Mouse (Mus musculus): ENCODE results near the gene Dkk3. TPM values are rescaled to one million over a fixed set of nuclear protein-coding genes. Genes with fewer than 3 reads are reported as not detected.
"Not testable (repeated sequence)": the region's sequence is repeated elsewhere in the genome, so short reads cannot be mapped to it uniquely, and the experiment has no call there.

Dkk3 gene
- polyA plus RNA-seq, 1 experiment from 2014 or later, result 27.5 TPM

DNA sequence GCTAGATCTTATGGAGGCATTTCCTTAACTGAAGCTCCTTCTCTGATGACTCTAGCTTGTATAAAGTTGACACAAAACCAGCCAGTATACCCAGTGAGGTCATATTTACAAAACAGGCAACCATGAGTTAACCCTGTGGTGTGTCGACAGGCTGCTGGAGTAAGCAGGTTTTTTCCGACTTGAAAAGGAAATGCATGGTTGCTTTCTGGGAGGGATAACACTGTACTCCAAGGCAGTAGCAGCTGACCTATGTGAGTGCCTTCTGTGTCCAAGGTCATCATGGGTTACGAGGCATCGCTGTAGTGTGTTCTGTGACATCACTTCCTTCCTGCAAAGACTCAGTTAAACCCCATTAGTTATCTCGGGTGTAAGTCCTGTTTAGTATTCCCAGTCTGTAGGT lies 55.9 kb downstream of the Dkk3 start:
- Histone ChIP-seq H3K4me2 (replicated peaks; ENCODE audit: low read depth, low read length) (no peak overlapping the region), H3K27ac (ENCODE audit: low read length) (no peak overlapping the region), H3K9ac (replicated peaks; ENCODE audit: low read length) (no peak overlapping the region), H3K9me3 (ENCODE audit: low read length) (no peaks in the 10 kb centered on the region), H3K36me3 (ENCODE audit: insufficient read depth, low read length) (peaks cover 54% of the 10 kb centered on the region), H3K4me1 (ENCODE audit: insufficient read depth, low read length) (no peaks in the 10 kb centered on the region), H3K4me3 (ENCODE audit: low read length) (no peak overlapping the region), H3K27me3 (ENCODE audit: insufficient read depth, low read length) (no peaks in the 10 kb centered on the region)
- no peak for ATAC-seq (ENCODE audit: low FRiP score, low TSS enrichment)
- 49% methylated on average over 5 of the region's 5 CpGs for WGBS

- Histone ChIP-seq H3K27me3 (ENCODE audit: insufficient read depth, low read length) (no peaks in the 10 kb centered on the region), H3K27ac (ENCODE audit: low read length) (no peak overlapping the region), H3K4me2 (replicated peaks; ENCODE audit: low read depth, low read length) (no peak overlapping the region), H3K9ac (replicated peaks; ENCODE audit: low read length) (no peak overlapping the region), H3K4me3 (ENCODE audit: low read length) (no peak overlapping the region), H3K36me3 (ENCODE audit: insufficient read depth, low read length) (peaks cover 42% of the 10 kb centered on the region), H3K9me3 (ENCODE audit: low read length) (no peaks in the 10 kb centered on the region), H3K4me1 (ENCODE audit: insufficient read depth, low read length) (no peaks in the 10 kb centered on the region)
- ATAC-seq (ENCODE audit: low FRiP score, low TSS enrichment), result no peak
- WGBS, result 99% methylated on average over 2 of the region's 2 CpGs
Measured at GRCm38 (mm10) chr7:112100887-112101286, 58.0 kb downstream of the Dkk3 start.

DNA sequence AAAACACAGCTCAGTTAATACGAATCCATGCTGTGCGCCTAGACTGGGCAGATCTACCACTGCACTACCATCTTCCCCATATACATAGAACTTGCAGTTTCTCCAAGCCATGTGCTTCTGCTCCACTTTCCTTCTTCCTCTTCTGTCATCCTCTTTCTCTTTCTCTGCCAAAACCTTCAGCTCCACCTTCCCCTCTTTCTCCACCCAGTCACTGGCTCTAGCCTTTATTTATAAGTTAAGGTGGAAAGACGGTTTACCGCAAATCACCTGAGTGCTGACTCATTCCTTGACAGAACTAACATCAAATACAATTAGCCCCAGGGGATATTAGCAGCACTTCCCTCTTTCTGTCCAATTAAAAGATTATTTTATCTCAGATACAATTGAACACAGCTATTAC lies 63.9 kb downstream of the Dkk3 start:
- not testable (repeated sequence) for H3K4me2 ChIP-seq (replicated peaks; ENCODE audit: low read depth, low read length); H3K9me3 ChIP-seq (ENCODE audit: low read length); H3K4me3 ChIP-seq (ENCODE audit: low read length); H3K4me1 ChIP-seq (ENCODE audit: insufficient read depth, low read length); H3K27ac ChIP-seq (ENCODE audit: low read length); ATAC-seq (ENCODE audit: low FRiP score, low TSS enrichment); H3K9ac ChIP-seq (replicated peaks; ENCODE audit: low read length); H3K27me3 ChIP-seq (ENCODE audit: insufficient read depth, low read length)
- H3K36me3 ChIP-seq (ENCODE audit: insufficient read depth, low read length), result peaks cover 49% of the 10 kb centered on the region
- 93% methylated on average over 4 of the region's 4 CpGs for WGBS

- H3K4me2 ChIP-seq (replicated peaks; ENCODE audit: low read depth, low read length), result no peak overlapping the region
- H3K27me3 ChIP-seq (ENCODE audit: insufficient read depth, low read length), result no peaks in the 10 kb centered on the region
- H3K4me1 ChIP-seq (ENCODE audit: insufficient read depth, low read length), result no peaks in the 10 kb centered on the region
- ATAC-seq (ENCODE audit: low FRiP score, low TSS enrichment), result no peak
- no peak overlapping the region for H3K27ac ChIP-seq (ENCODE audit: low read length)
- H3K9ac ChIP-seq (replicated peaks; ENCODE audit: low read length), result no peak overlapping the region
- 74% methylated on average over 2 of the region's 2 CpGs for WGBS
- H3K36me3 ChIP-seq (ENCODE audit: insufficient read depth, low read length), result peaks cover 34% of the 10 kb centered on the region
- no peaks in the 10 kb centered on the region for H3K9me3 ChIP-seq (ENCODE audit: low read length)
- H3K4me3 ChIP-seq (ENCODE audit: low read length), result no peak overlapping the region
Measured at GRCm38 (mm10) chr7:112086186-112086585, 72.7 kb downstream of the Dkk3 start.

- no peak overlapping the region for H3K9ac ChIP-seq (replicated peaks; ENCODE audit: low read length)
- no peak overlapping the region for H3K4me3 ChIP-seq (ENCODE audit: low read length)
- no peaks in the 10 kb centered on the region for H3K4me1 ChIP-seq (ENCODE audit: insufficient read depth, low read length)
- H3K36me3 ChIP-seq (ENCODE audit: insufficient read depth, low read length), result peaks cover 26% of the 10 kb centered on the region
- peak; percentile 57; the same call in 1 of the 2 replicates for ATAC-seq (ENCODE audit: low FRiP score, low TSS enrichment)
- H3K27me3 ChIP-seq (ENCODE audit: insufficient read depth, low read length), result no peaks in the 10 kb centered on the region
- no peak overlapping the region for H3K4me2 ChIP-seq (replicated peaks; ENCODE audit: low read depth, low read length)
- H3K9me3 ChIP-seq (ENCODE audit: low read length), result no peaks in the 10 kb centered on the region
- no peak overlapping the region for H3K27ac ChIP-seq (ENCODE audit: low read length)
- 43% methylated on average over 4 of the region's 4 CpGs for WGBS
Measured at GRCm38 (mm10) chr7:112085062-112085461, 73.8 kb downstream of the Dkk3 start.

- no peaks in the 10 kb centered on the region for H3K27me3 ChIP-seq (ENCODE audit: insufficient read depth, low read length)
- WGBS, result 83% methylated on average over 2 of the region's 2 CpGs
Measured at GRCm38 (mm10) chr7:112084222-112084621, 74.6 kb downstream of the Dkk3 start.

GRCm38 (mm10) chr7:112082636-112083035 lies 76.2 kb downstream of the Dkk3 start:
- 81% methylated on average over 1 of the region's 1 CpGs for WGBS
- Histone ChIP-seq H3K27ac (ENCODE audit: low read length) (no peak overlapping the region), H3K4me1 (ENCODE audit: insufficient read depth, low read length) (no peaks in the 10 kb centered on the region), H3K36me3 (ENCODE audit: insufficient read depth, low read length) (peaks cover 26% of the 10 kb centered on the region), H3K9ac (replicated peaks; ENCODE audit: low read length) (no peak overlapping the region), H3K4me3 (ENCODE audit: low read length) (no peak overlapping the region), H3K27me3 (ENCODE audit: insufficient read depth, low read length) (no peaks in the 10 kb centered on the region), H3K9me3 (ENCODE audit: low read length) (no peaks in the 10 kb centered on the region), H3K4me2 (replicated peaks; ENCODE audit: low read depth, low read length) (no peak overlapping the region)
- no peak for ATAC-seq (ENCODE audit: low FRiP score, low TSS enrichment)

More at GRCm38 (mm10) chr7:112084222-112084621, 74.6 kb downstream of the Dkk3 start:
- H3K36me3 ChIP-seq (ENCODE audit: insufficient read depth, low read length), result peaks cover 28% of the 10 kb centered on the region
- no peak overlapping the region for H3K9ac ChIP-seq (replicated peaks; ENCODE audit: low read length)
- H3K4me2 ChIP-seq (replicated peaks; ENCODE audit: low read depth, low read length), result no peak overlapping the region
- no peak for ATAC-seq (ENCODE audit: low FRiP score, low TSS enrichment)
- no peaks in the 10 kb centered on the region for H3K4me1 ChIP-seq (ENCODE audit: insufficient read depth, low read length)
- H3K27ac ChIP-seq (ENCODE audit: low read length), result no peak overlapping the region
- H3K9me3 ChIP-seq (ENCODE audit: low read length), result no peaks in the 10 kb centered on the region
- H3K4me3 ChIP-seq (ENCODE audit: low read length), result no peak overlapping the region

GRCm38 (mm10) chr7:112074868-112075267 lies 84.0 kb downstream of the Dkk3 start:
- ATAC-seq (ENCODE audit: low FRiP score, low TSS enrichment), result no peak
- Histone ChIP-seq H3K9ac (replicated peaks; ENCODE audit: low read length) (no peak overlapping the region), H3K36me3 (ENCODE audit: insufficient read depth, low read length) (peaks cover 37% of the 10 kb centered on the region), H3K4me2 (replicated peaks; ENCODE audit: low read depth, low read length) (no peak overlapping the region), H3K27me3 (ENCODE audit: insufficient read depth, low read length) (no peaks in the 10 kb centered on the region), H3K4me3 (ENCODE audit: low read length) (no peak overlapping the region), H3K9me3 (ENCODE audit: low read length) (no peaks in the 10 kb centered on the region), H3K4me1 (ENCODE audit: insufficient read depth, low read length) (no peaks in the 10 kb centered on the region), H3K27ac (ENCODE audit: low read length) (no peak overlapping the region)
- WGBS, result 84% methylated on average over 5 of the region's 5 CpGs

Other genes with a start within 250 kb of the Dkk3 start
- gene Usp47, start 135.6 kb downstream of the Dkk3 start, polyA plus RNA-seq (2015; fragmentation: Nextera tagmentation; extraction: Ambion mirVana), result 63.4 and 65.2 TPM in 2 replicates
- gene Mical2, start 66.8 kb upstream of the Dkk3 start, polyA plus RNA-seq (2015; fragmentation: Nextera tagmentation; extraction: Ambion mirVana), result 7.9 and 8.3 TPM in 2 replicates

Measured in kidney, embryonic 16.5 days (tissue).